Comparison of ENCODE assay signal across 32 mouse cellular contexts in genomic region chr16:29035523-29035922, GRCm38 (mm10).
A peak's percentile ranks its signal among the peaks of the same experiment; 100 is the strongest.
DNase-seq lines count a peak whose midpoint lies in the region; ATAC-seq and TF ChIP-seq lines count a peak whose summit lies in the region.
"Had no signal": no experiment of that assay in that cellular context is flagged by ENCODE, and none has a peak within 500 bp of the region (broad histone marks: within the 10 kb centered on the region; RNA-seq: fewer than 3 reads in every experiment).

No protein-coding gene starts in this region.

- no peak overlapping the region for H3K9ac ChIP-seq in intestine, postnatal 0 days (ENCODE audit: low read depth, low read length)
- H3K9ac ChIP-seq: forebrain, embryonic 13.5 days; hindbrain, embryonic 13.5 days; limb, embryonic 12.5 days; liver, embryonic 15.5 days; lung, embryonic 14.5 days; neural tube, embryonic 15.5 days had no signal

- no peak overlapping the region for H3K27ac ChIP-seq in intestine, postnatal 0 days (ENCODE audit: low read depth, low read length)
- H3K27ac ChIP-seq in kidney, adult 2 months (ENCODE audit: insufficient read depth, low read depth, low read length): no peak overlapping the region
- H3K27ac ChIP-seq: forebrain, embryonic 13.5 days; hindbrain, embryonic 13.5 days; layer of hippocampus, adult 2 months; limb, embryonic 12.5 days; liver, embryonic 15.5 days; neural tube, embryonic 15.5 days; stomach, postnatal 0 days had no signal

- no peaks in the 10 kb centered on the region for H3K27me3 ChIP-seq in intestine, postnatal 0 days (replicated peaks; ENCODE audit: control insufficient read depth, insufficient read depth, low read length)
- H3K27me3 ChIP-seq in kidney, adult 2 months (replicated peaks; ENCODE audit: control insufficient read depth, insufficient read depth, low read length): no peaks in the 10 kb centered on the region
- H3K27me3 ChIP-seq: CH12.LX; forebrain, embryonic 13.5 days; liver, embryonic 15.5 days; neural tube, embryonic 15.5 days had no signal

- H3K36me3 ChIP-seq in intestine, postnatal 0 days (ENCODE audit: control insufficient read depth, insufficient read depth): no peaks in the 10 kb centered on the region
- no peaks in the 10 kb centered on the region for H3K36me3 ChIP-seq in kidney, adult 2 months (ENCODE audit: control insufficient read depth, insufficient read depth, low read length)
- H3K36me3 ChIP-seq: hindbrain, embryonic 13.5 days; limb, embryonic 12.5 days; liver, embryonic 15.5 days; neural tube, embryonic 15.5 days had no signal

- DNase-seq in frontal cortex, postnatal 14 days (ENCODE audit: low spot score in 2 of 2): no peak
- DNase-seq in left cerebral cortex, adult 11 months (ENCODE audit: low spot score): peak; percentile 29
- DNase-seq in left cerebral cortex, postnatal 4 days: no peak
- DNase-seq in left cerebral cortex, adult 9 months (ENCODE audit: low spot score in 2 of 2): peak; percentile 13 to 38
- DNase-seq in right cerebral cortex, postnatal 36 days (ENCODE audit: low spot score in 2 of 2): peak; percentile 18 to 60
- no peak for DNase-seq in kidney, adult 2 months
- DNase-seq: adrenal gland, adult 2 months; adrenal gland, postnatal 36 days; cerebellum, adult 8-10 months; cerebellum, postnatal 25 days; gastrocnemius, postnatal 25 days; heart, adult 18-20 months; heart, postnatal 36 days; kidney, postnatal 14 days; lung, embryonic 14.5 days; lung, postnatal 14 days; midbrain, embryonic 14.5 days; thymus, adult 2 months; thymus, postnatal 36 days had no signal

- 82% methylated on average over 5 of the region's 5 CpGs for WGBS in intestine, postnatal 0 days
- WGBS in kidney, adult 2 months: 80% methylated on average over 5 of the region's 5 CpGs

- no peak for TF ChIP-seq CTCF in intestine, postnatal 0 days (IDR thresholded peaks at IDR 0.05; ENCODE audit: low read depth)
- no peak for TF ChIP-seq CTCF in kidney, adult 2 months (conservative IDR thresholded peaks at IDR 0.05; ENCODE audit: insufficient read depth, insufficient read length, low read depth, low read length)

- intact Hi-C loops in left cerebral cortex, postnatal 4 days (cut with DNase I): no loop called here

- TF ChIP-seq POLR2A in kidney, adult 2 months (IDR thresholded peaks at IDR 0.05; ENCODE audit: low read depth, low read length): no peak

- peak; percentile 93 for ATAC-seq in frontal cortex, adult (ENCODE audit: low TSS enrichment)
- ATAC-seq in intestine, postnatal 0 days: no peak
- ATAC-seq: activated CD4-positive, CD25-positive, alpha-beta regulatory T cell, adult 4 months; forebrain, embryonic 13.5 days; intestine, embryonic 16.5 days had no signal

- H3K9me3 ChIP-seq in intestine, postnatal 0 days (ENCODE audit: control insufficient read depth): no peaks in the 10 kb centered on the region
- H3K9me3 ChIP-seq: forebrain, embryonic 13.5 days; hindbrain, embryonic 13.5 days; limb, embryonic 12.5 days; liver, embryonic 15.5 days; neural tube, embryonic 15.5 days had no signal

- H3K4me2 ChIP-seq in intestine, postnatal 0 days (replicated peaks; ENCODE audit: low read depth): no peak overlapping the region
- H3K4me2 ChIP-seq: forebrain, embryonic 13.5 days; heart, embryonic 11.5 days; hindbrain, embryonic 13.5 days; limb, embryonic 12.5 days; liver, embryonic 15.5 days; lung, embryonic 14.5 days; neural tube, embryonic 15.5 days had no signal

- H3K4me3 ChIP-seq in intestine, postnatal 0 days (ENCODE audit: low read depth, low read length): no peak overlapping the region
- no peak overlapping the region for H3K4me3 ChIP-seq in kidney, adult 2 months (ENCODE audit: insufficient read depth, low read depth, low read length)
- H3K4me3 ChIP-seq: forebrain, embryonic 13.5 days; hindbrain, embryonic 13.5 days; layer of hippocampus, adult 2 months; limb, embryonic 12.5 days; liver, embryonic 15.5 days; neural tube, embryonic 15.5 days had no signal

- no peaks in the 10 kb centered on the region for H3K4me1 ChIP-seq in intestine, postnatal 0 days (replicated peaks; ENCODE audit: control insufficient read depth, insufficient read depth, low read length)
- H3K4me1 ChIP-seq in kidney, adult 2 months (ENCODE audit: control insufficient read depth, insufficient read depth, low read length): no peaks in the 10 kb centered on the region
- H3K4me1 ChIP-seq: liver, embryonic 15.5 days had no signal

Comparison
In these comparisons a context has a peak if more than half of its experiments do, and no peak if none do; other contexts are left out.
1. DNase-seq: peak in left cerebral cortex, adult 11 months (single experiment), left cerebral cortex, adult 9 months (2 of 2) and right cerebral cortex, postnatal 36 days (2 of 2); none in frontal cortex, postnatal 14 days (0 of 2), left cerebral cortex, postnatal 4 days (single experiment) and kidney, adult 2 months (single experiment).